Mouse (Mus musculus) CH12.LX (cell line): Measurements from ENCODE around the gene Klrb1b. TPM values are rescaled to one million over a fixed set of nuclear protein-coding genes. Genes with fewer than 3 reads are reported as not detected.
"Not testable (repeated sequence)": the region's sequence is repeated elsewhere in the genome, so short reads cannot be mapped to it uniquely, and the experiment has no call there.

Source experiments
- DNase-seq: peaks from one replicate; pipeline ENCODE4 v3.0.0-alpha.2; 2013; ENCODE audit errors: extremely low read depth
- H3K27ac ChIP-seq: 2 replicates; pipeline ENCODE4 v1.5.1; 2012; ENCODE audit warnings: low read depth, mild to moderate bottlenecking, control low read depth, moderate library complexity; ENCODE audit not compliant: insufficient read depth
- H3K27me3 ChIP-seq: replicated peaks from 2 replicates; pipeline ENCODE3; 2012; ENCODE audit warnings: inconsistent platforms
- H3K36me3 ChIP-seq, 2 experiments: replicated peaks in 1 of 2; 2 replicates each; pipeline versions ENCODE3 to v1.6.1; 2012; ENCODE audit warnings: inconsistent platforms in 1 of 2, low read length in 1 of 2, mild to moderate bottlenecking in 1 of 2, mixed read lengths in 1 of 2, moderate library complexity in 1 of 2; ENCODE audit not compliant: control insufficient read depth in 1 of 2, insufficient read depth in 1 of 2
- H3K4me1 ChIP-seq, 2 experiments: 2 replicates each; pipeline ENCODE4 v1.6.1; 2012; ENCODE audit warnings: inconsistent platforms in 1 of 2, moderate library complexity in 1 of 2; ENCODE audit not compliant: insufficient read depth in 2 of 2, control insufficient read depth in 1 of 2
- H3K4me2 ChIP-seq: 2 replicates; pipeline ENCODE4 v1.6.1; 2012; ENCODE audit warnings: low read depth, mild to moderate bottlenecking, control low read depth; ENCODE audit not compliant: poor library complexity, insufficient read depth, severe bottlenecking
- H3K4me3 ChIP-seq, 3 experiments: fragments of 150-350 bp in 1 of 3; sonication (generic) in 1 of 3; replicated peaks in 1 of 3; 2 replicates each; pipeline versions ENCODE3 to v1.5.1; 2011 to 2012; ENCODE audit warnings: low read depth in 2 of 3, low read length in 2 of 3, mild to moderate bottlenecking in 2 of 3, moderate library complexity in 2 of 3, control low read depth in 1 of 3, improper control_type of control experiment in 1 of 3, inconsistent platforms in 1 of 3, mixed read lengths in 1 of 3; ENCODE audit not compliant: poor library complexity in 1 of 3
- H3K79me2 ChIP-seq: replicated peaks from 2 replicates; pipeline ENCODE4 v1.6.1; 2012; ENCODE audit warnings: mild to moderate bottlenecking, moderate library complexity; ENCODE audit not compliant: control insufficient read depth, poor library complexity, insufficient read depth, severe bottlenecking; ENCODE audit errors: extremely low read depth
- H3K9ac ChIP-seq: 2 replicates; pipeline ENCODE4 v1.6.1; 2012; ENCODE audit warnings: low read depth, mild to moderate bottlenecking, control low read depth, moderate library complexity; ENCODE audit not compliant: insufficient read depth
- H3K9me3 ChIP-seq: replicated peaks from 2 replicates; pipeline ENCODE3; 2012; ENCODE audit warnings: low read length, inconsistent platforms, mixed read lengths
- CTCF ChIP-seq, 2 experiments: IDR thresholded peaks in 1 of 2; conservative IDR thresholded peaks in 1 of 2; 2 replicates each; pipeline ENCODE4 v1.5.1; 2011 to 2012; ENCODE audit warnings: low read depth in 2 of 2, low read length in 2 of 2, improper control_type of control experiment in 1 of 2, inconsistent platforms in 1 of 2, mild to moderate bottlenecking in 1 of 2, moderate library complexity in 1 of 2
- JUN ChIP-seq: IDR thresholded peaks from 2 replicates; pipeline ENCODE4 v1.6.1; 2011; ENCODE audit warnings: low read depth, mild to moderate bottlenecking, low read length, improper control_type of control experiment, moderate library complexity; ENCODE audit not compliant: insufficient read depth
- MEF2A ChIP-seq: IDR thresholded peaks from 2 replicates; pipeline ENCODE4 v1.6.1; 2014; ENCODE audit warnings: low read depth, mild to moderate bottlenecking, inconsistent platforms, low read length, improper control_type of control experiment, borderline replicate concordance
- MYC ChIP-seq: IDR thresholded peaks from 2 replicates; pipeline ENCODE4 v1.6.1; 2011; ENCODE audit warnings: low read depth, mild to moderate bottlenecking, improper control_type of control experiment, low read length
- RAD21 ChIP-seq: IDR thresholded peaks from 2 replicates; pipeline ENCODE4 v1.6.1; 2011; ENCODE audit warnings: low read depth, mild to moderate bottlenecking, low read length, improper control_type of control experiment, moderate library complexity
- SMC3 ChIP-seq: IDR thresholded peaks from 2 replicates; pipeline ENCODE4 v1.6.1; 2011; ENCODE audit warnings: low read depth, low read length, improper control_type of control experiment
- TBP ChIP-seq: conservative IDR thresholded peaks from 2 replicates; pipeline ENCODE4 v1.6.1; 2011; ENCODE audit warnings: low read depth, low read length, improper control_type of control experiment
- USF1 ChIP-seq: IDR thresholded peaks from 2 replicates; pipeline ENCODE4 v1.6.1; 2014; ENCODE audit warnings: low read depth, mild to moderate bottlenecking, inconsistent platforms, low read length, improper control_type of control experiment
- USF2 ChIP-seq: conservative IDR thresholded peaks from 2 replicates; pipeline ENCODE4 v1.6.1; 2011; ENCODE audit warnings: low read depth, low read length, improper control_type of control experiment
- ZC3H11A ChIP-seq: IDR thresholded peaks from 2 replicates; pipeline ENCODE4 v1.6.1; 2012; ENCODE audit warnings: low read depth, mild to moderate bottlenecking, inconsistent platforms, low read length, improper control_type of control experiment
- dilution Hi-C: fragments of 300-500 bp; cut with MboI; formaldehyde crosslinking; loops from 2 replicates; pipeline ENCODE4 v1.14.3; 2020; ENCODE audit warnings: low sequenced_read_pairs; ENCODE audit not compliant: extremely low pct_unique_long_range_greater_than_20kb, extremely low pct_ligation_motif_present
- in situ Hi-C: fragments of 300-500 bp; cut with MboI; formaldehyde crosslinking; loops from 3 replicates; pipeline ENCODE4 v1.14.3; 2019; ENCODE audit warnings: low sequenced_read_pairs, low pct_ligation_motif_present, low pct_unique_long_range_greater_than_20kb, mixed read lengths
- polyA plus RNA-seq: library from polyadenylated mRNA; unstranded; fragments of >175 nt; gene quantifications from 2 replicates; pipeline ENCODE4 v1.2.1, GENCODE M21; 2012; ENCODE audit warnings: low read depth; ENCODE audit not compliant: insufficient read length
- total RNA-seq, 2 experiments: library from RNA; depleted of rRNA; stranded (reverse); fragments of 300-350 nt in 1 of 2; fragments of >200 nt in 1 of 2; gene quantifications; 2 replicates each; pipeline ENCODE4 v1.2.3; 2012 to 2014

Gene Klrb1b
- total and polyA plus RNA-seq, 3 experiments: not detected

- Histone ChIP-seq H3K9me3 (peaks cover 6% of the 10 kb centered on the region), H3K4me3 (no peak overlapping the region), H3K27ac (no peak overlapping the region), H3K79me2 (no peaks in the 10 kb centered on the region), H3K9ac (no peak overlapping the region), H3K4me1 (peaks cover 8 to 57% of the 10 kb centered on the region in 2 experiments; a peak in 3 of 4 replicates), H3K27me3 (no peaks in the 10 kb centered on the region), H3K36me3 (no peaks in the 10 kb centered on the region)
- in situ Hi-C loops: no loop called here
- dilution Hi-C loops: no loop called here
- DNase-seq: no peak
- TF ChIP-seq TBP (no peak), JUN (no peak), CTCF (conservative IDR thresholded peaks at IDR 0.05 in 1 of 2, IDR thresholded peaks at IDR 0.05 in 1 of 2; ENCODE audit: low read depth in 2 of 2, low read length in 2 of 2) (no peak), MYC (no peak)
- TF ChIP-seq, all 38 proteins: peak for 0
- H3K4me2 ChIP-seq: no peak overlapping the region
Observed at GRCm38 (mm10) chr6:128768047-128768446, 58.1 kb downstream of the Klrb1b start.

- Histone ChIP-seq H3K27ac (peak overlapping the region; percentile 16), H3K4me1 (peaks cover 8 to 57% of the 10 kb centered on the region in 2 experiments; a peak in 3 of 4 replicates), H3K9ac (peak overlapping the region; percentile 30; the same call in 1 of the 2 replicates), H3K4me2 (peak overlapping the region; percentile 33; the same call in 1 of the 2 replicates)
- H3K4me3 ChIP-seq, H3K79me2 ChIP-seq, H3K9me3 ChIP-seq, H3K27me3 ChIP-seq, dilution Hi-C loops, H3K36me3 ChIP-seq, in situ Hi-C loops: not testable (repeated sequence)
- peak; percentile 73 for TF ChIP-seq RAD21
- peak; percentile 26; the same call in 1 of the 2 replicates for TF ChIP-seq ZC3H11A
- peak; percentile 47 to 76 for TF ChIP-seq CTCF (conservative IDR thresholded peaks at IDR 0.05 in 1 of 2, IDR thresholded peaks at IDR 0.05 in 1 of 2; ENCODE audit: low read depth in 2 of 2, low read length in 2 of 2)
- peak; percentile 78 for TF ChIP-seq SMC3
- peak; percentile 86 for DNase-seq
Observed at GRCm38 (mm10) chr6:128766486-128767254, 59.5 kb downstream of the Klrb1b start.

- 0 out of 2 replicates have a peak, but pooled peaks have one; percentile 25 for TF ChIP-seq TBP
- peak; percentile 43 for TF ChIP-seq USF1
- TF ChIP-seq SMC3: no peak
- no peak for TF ChIP-seq MYC
- TF ChIP-seq MEF2A: no peak
- peak; percentile 13; the same call in 1 of the 2 replicates for TF ChIP-seq USF2
- peak; percentile 63 for DNase-seq
- H3K9me3 ChIP-seq: no peaks in the 10 kb centered on the region
- no peaks in the 10 kb centered on the region for H3K27me3 ChIP-seq
- no peaks in the 10 kb centered on the region for H3K79me2 ChIP-seq
- in situ Hi-C loops (no loop called here), dilution Hi-C loops (no loop called here)
- H3K36me3 ChIP-seq: no peaks in the 10 kb centered on the region
- H3K4me2 ChIP-seq: no peak overlapping the region
- H3K4me3 ChIP-seq: no peak overlapping the region
- H3K4me1 ChIP-seq: peaks cover 8 to 47% of the 10 kb centered on the region in 2 experiments; a peak in 3 of 4 replicates
- H3K27ac ChIP-seq: no peak overlapping the region
- no peak overlapping the region for H3K9ac ChIP-seq
Observed at GRCm38 (mm10) chr6:128765211-128765610, 60.9 kb downstream of the Klrb1b start.
